Mouse (Mus musculus) midbrain, embryonic 12.5 days (tissue): ENCODE results near the gene Gm20517. TPM values are rescaled to one million over a fixed set of nuclear protein-coding genes. Genes with fewer than 3 reads are reported as not detected.

Experiments used
- ATAC-seq: fragments of 200-750 bp; cut with Nextera tagmentation; 2 replicates; pipeline ENCODE4 v1.8.0; 2017; ENCODE audit warnings: low read depth, moderate TSS enrichment, moderate library complexity; ENCODE audit not compliant: low FRiP score
- H3K27ac ChIP-seq: fragments of 300-500 bp; sonication (generic); replicated peaks from 2 replicates; pipeline ENCODE4 v1.5.1; 2016; ENCODE audit warnings: mild to moderate bottlenecking
- H3K27me3 ChIP-seq: fragments of 300-500 bp; sonication (generic); 2 replicates; pipeline ENCODE4 v1.6.1; 2016; ENCODE audit warnings: mild to moderate bottlenecking
- H3K36me3 ChIP-seq: fragments of 300-500 bp; sonication (generic); 2 replicates; pipeline ENCODE4 v1.6.1; 2016
- H3K4me1 ChIP-seq: fragments of 300-500 bp; sonication (generic); 2 replicates; pipeline ENCODE4 v1.6.1; 2016
- H3K4me2 ChIP-seq: fragments of 300-500 bp; sonication (generic); replicated peaks from 2 replicates; pipeline ENCODE4 v1.6.1; 2016; ENCODE audit warnings: mild to moderate bottlenecking, moderate library complexity
- H3K4me3 ChIP-seq: fragments of 300-500 bp; sonication (generic); 2 replicates; pipeline ENCODE4 v1.5.1; 2016; ENCODE audit warnings: mild to moderate bottlenecking
- H3K9ac ChIP-seq: fragments of 300-500 bp; sonication (generic); replicated peaks from 2 replicates; pipeline ENCODE4 v1.6.1; 2016; ENCODE audit warnings: mild to moderate bottlenecking, moderate library complexity
- H3K9me3 ChIP-seq: fragments of 300-500 bp; sonication (generic); 2 replicates; pipeline ENCODE4 v1.6.1; 2016; ENCODE audit warnings: mild to moderate bottlenecking
- WGBS: fragments of 180-500 bp; shearing (Covaris S2); methylation state at CpG from one replicate; pipeline ENCODE4 v1.1.7; 2016; 5-methylcytosine and 5-hydroxymethylcytosine counted together
- polyA plus RNA-seq: library from polyadenylated mRNA; unstranded; fragments of >200 nt; fragmentation: Nextera tagmentation; extraction: Ambion mirVana; gene quantifications from 2 replicates; pipeline ENCODE4 v1.2.1, GENCODE M21; 2016

The Gm20517 gene
- polyA plus RNA-seq, 1 experiment from 2014 or later, result 2.2 TPM

DNA sequence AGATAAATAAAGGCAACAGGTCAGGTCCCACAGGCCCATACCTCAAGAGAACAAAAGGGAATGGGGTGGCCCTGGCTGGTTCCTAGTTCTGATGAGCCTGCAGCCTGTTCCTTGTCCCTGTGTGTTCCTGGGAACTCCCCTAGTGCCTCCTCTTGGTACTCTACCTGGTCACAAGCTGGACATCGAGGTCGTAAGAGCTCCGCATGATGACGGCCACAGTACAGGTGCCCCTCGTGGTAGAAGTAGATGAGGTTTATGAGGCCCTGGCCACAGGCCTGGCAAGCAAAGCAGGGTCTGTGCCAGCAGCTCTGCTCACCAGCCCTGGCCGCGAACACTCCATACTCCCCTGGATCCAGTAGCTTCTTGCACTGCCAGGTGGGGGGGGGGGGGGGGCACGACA, 78.5 kb downstream of the Gm20517 start:
- peak overlapping the region; percentile 96 for H3K4me2 ChIP-seq
- H3K27ac ChIP-seq, result no peak overlapping the region
- H3K9ac ChIP-seq, result 0 out of 2 replicates have a peak overlapping the region, but pooled peaks have one; percentile 91
- ATAC-seq, result no peak
- peak overlapping the region; percentile 83; the same call in 1 of the 2 replicates for H3K4me3 ChIP-seq
- 0 out of 2 replicates have a peak, but pooled peaks cover 2% of the 10 kb centered on the region for H3K36me3 ChIP-seq
- H3K9me3 ChIP-seq, result no peaks in the 10 kb centered on the region
- H3K27me3 ChIP-seq, result peaks cover 22% of the 10 kb centered on the region
- 86% methylated on average over 8 of the region's 8 CpGs for WGBS
- peaks cover 38% of the 10 kb centered on the region for H3K4me1 ChIP-seq

GRCm38 (mm10) chr17:47691650-47692049, 80.3 kb downstream of the Gm20517 start:
- H3K27ac ChIP-seq, result no peak overlapping the region
- WGBS, result 91% methylated on average over 3 of the region's 3 CpGs
- H3K4me3 ChIP-seq, result no peak overlapping the region
- H3K9ac ChIP-seq, result no peak overlapping the region
- H3K4me2 ChIP-seq, result no peak overlapping the region
- H3K4me1 ChIP-seq, result peaks cover 41% of the 10 kb centered on the region
- H3K9me3 ChIP-seq, result no peaks in the 10 kb centered on the region
- no peaks in the 10 kb centered on the region for H3K36me3 ChIP-seq
- ATAC-seq, result no peak
- H3K27me3 ChIP-seq, result peaks cover 22% of the 10 kb centered on the region

DNA sequence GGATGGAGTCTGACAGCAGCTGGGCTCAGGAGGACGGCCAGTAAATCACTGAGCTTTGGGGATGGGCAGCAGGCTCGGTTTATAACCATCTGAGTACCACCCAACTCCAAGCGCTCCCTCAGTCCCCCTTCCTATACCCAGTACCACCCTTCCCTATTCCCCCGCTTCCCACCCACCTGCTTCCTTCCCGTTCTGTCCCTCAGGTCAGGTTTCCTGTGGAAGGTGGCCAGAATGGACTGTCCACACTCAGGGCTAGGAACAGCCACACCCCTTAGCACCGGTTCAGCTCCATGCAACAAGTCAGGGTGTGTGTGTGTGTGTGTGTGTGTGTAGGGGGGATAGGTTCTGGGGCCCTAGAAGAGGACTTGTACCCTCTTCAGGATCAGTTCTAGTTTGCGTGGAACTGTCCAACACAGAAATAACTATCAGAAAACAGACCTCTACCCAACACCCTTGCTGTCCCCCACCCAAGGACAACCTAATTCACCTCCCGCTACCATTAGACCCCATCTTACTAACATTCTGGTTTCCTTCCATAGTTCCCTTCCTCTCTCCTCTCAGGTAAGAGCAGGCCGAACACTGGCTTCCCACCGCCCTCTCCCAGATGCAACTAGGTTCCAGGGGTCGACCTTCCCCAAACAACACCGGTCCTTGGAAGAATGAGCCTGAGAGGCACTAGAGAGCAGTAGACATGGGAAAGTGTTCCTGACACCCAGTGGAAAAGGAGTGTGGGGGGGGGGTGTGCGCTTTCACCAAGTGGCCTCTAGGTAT, 82.5 kb downstream of the Gm20517 start:
- Histone ChIP-seq H3K9me3 (no peaks in the 10 kb centered on the region), H3K27ac (no peak overlapping the region), H3K4me3 (peak overlapping the region; percentile 73), H3K27me3 (peaks cover 22% of the 10 kb centered on the region), H3K4me2 (peak overlapping the region; percentile 78), H3K9ac (peak overlapping the region; percentile 86), H3K36me3 (0 out of 2 replicates have a peak, but pooled peaks cover 8% of the 10 kb centered on the region), H3K4me1 (peaks cover 27% of the 10 kb centered on the region)
- 32% methylated on average over 13 of the region's 13 CpGs for WGBS
- ATAC-seq, result no peak; the same call in 1 of the 2 replicates

GRCm38 (mm10) chr17:47694442-47694502, 82.9 kb downstream of the Gm20517 start, which contains the start of gene Gm21981:
TSS of gene Gm21981 (minus strand) at chr17:47694455.
- H3K27ac ChIP-seq, result peak within 1 kb of the TSS; percentile 75
- no peak for ATAC-seq
- no peaks in the 10 kb centered on the region for H3K9me3 ChIP-seq
- peak within 1 kb of the TSS; percentile 86 for H3K9ac ChIP-seq
- peaks cover 22% of the 10 kb centered on the region for H3K27me3 ChIP-seq
- 0 out of 2 replicates have a peak, but pooled peaks cover 10% of the 10 kb centered on the region for H3K36me3 ChIP-seq
- H3K4me1 ChIP-seq, result peaks cover 23% of the 10 kb centered on the region
- peak within 1 kb of the TSS; percentile 78 for H3K4me2 ChIP-seq
- 0% methylated on average over 3 of the region's 3 CpGs for WGBS
- peak within 1 kb of the TSS; percentile 73 for H3K4me3 ChIP-seq

GRCm38 (mm10) chr17:47694503-47695336, 83.3 kb downstream of the Gm20517 start, which contains the start of gene Prickle4:
TSS of gene Prickle4 (minus strand) at chr17:47694736.
- Histone ChIP-seq H3K36me3 (0 out of 2 replicates have a peak, but pooled peaks cover 11% of the 10 kb centered on the region), H3K9me3 (no peaks in the 10 kb centered on the region), H3K27ac (peak within 1 kb of the TSS; percentile 75), H3K4me2 (peak within 1 kb of the TSS; percentile 78), H3K9ac (peak within 1 kb of the TSS; percentile 86), H3K4me1 (peaks cover 19% of the 10 kb centered on the region), H3K27me3 (peaks cover 21% of the 10 kb centered on the region), H3K4me3 (peak within 1 kb of the TSS; percentile 73)
- WGBS, result under 1% methylated on average over 80 of the region's 82 CpGs
- peak; percentile 94 for ATAC-seq

DNA sequence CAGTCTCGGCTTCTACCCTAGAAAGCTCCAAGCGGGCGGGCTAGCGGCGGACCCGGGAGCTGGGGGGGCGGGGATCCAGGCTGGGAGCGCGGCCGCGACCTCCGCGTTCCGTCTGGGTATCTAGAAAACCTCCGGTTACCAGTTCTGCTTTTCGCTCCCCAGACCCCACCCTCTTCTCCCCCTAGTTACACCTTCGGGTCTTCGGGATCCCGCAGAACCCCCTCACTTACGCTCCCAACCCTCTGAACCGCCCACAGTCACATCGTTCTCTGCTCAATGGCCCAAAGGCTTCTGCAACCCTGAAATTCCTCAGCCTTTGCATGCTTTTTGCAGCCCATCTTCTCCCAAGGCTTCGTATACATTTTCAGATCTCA, 83.9 kb downstream of the Gm20517 start:
- Histone ChIP-seq H3K4me3 (peak overlapping the region; percentile 73), H3K36me3 (0 out of 2 replicates have a peak, but pooled peaks cover 14% of the 10 kb centered on the region), H3K4me1 (peaks cover 15% of the 10 kb centered on the region), H3K9ac (peak overlapping the region; percentile 86), H3K4me2 (peak overlapping the region; percentile 78), H3K27me3 (peaks cover 16% of the 10 kb centered on the region), H3K9me3 (no peaks in the 10 kb centered on the region), H3K27ac (peak overlapping the region; percentile 75)
- under 1% methylated on average over 23 of the region's 23 CpGs for WGBS
- peak; percentile 17; the same call in 1 of the 2 replicates for ATAC-seq

DNA sequence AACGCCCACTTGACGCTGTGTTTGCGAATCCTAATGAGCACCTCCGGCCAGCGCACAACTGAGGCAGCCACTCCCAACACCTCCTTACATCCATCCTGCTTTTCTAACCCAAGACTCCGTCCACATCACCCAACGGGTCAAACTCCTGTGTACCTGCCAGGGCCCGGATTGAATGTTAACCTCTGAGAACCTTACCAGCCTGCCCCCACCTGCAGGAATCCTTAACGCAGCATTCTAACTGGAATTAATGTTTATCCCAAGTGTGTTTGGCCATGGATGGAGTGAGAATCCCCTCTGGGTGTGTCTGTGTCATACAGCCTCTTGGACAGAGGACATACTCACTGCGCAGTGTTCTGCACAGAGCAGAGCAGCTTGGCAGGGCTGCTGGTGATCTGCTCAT, 86.8 kb downstream of the Gm20517 start:
- Histone ChIP-seq H3K4me2 (no peak overlapping the region), H3K27me3 (peaks cover 18% of the 10 kb centered on the region), H3K9ac (no peak overlapping the region), H3K36me3 (peaks cover 39% of the 10 kb centered on the region), H3K9me3 (no peaks in the 10 kb centered on the region), H3K4me3 (no peak overlapping the region), H3K27ac (no peak overlapping the region), H3K4me1 (peaks cover 15% of the 10 kb centered on the region)
- no peak for ATAC-seq
- 83% methylated on average over 10 of the region's 10 CpGs for WGBS

- Histone ChIP-seq H3K4me1 (peaks cover 14% of the 10 kb centered on the region), H3K9ac (no peak overlapping the region), H3K9me3 (no peaks in the 10 kb centered on the region), H3K36me3 (peaks cover 46% of the 10 kb centered on the region), H3K27me3 (peaks cover 18% of the 10 kb centered on the region), H3K4me3 (no peak overlapping the region), H3K27ac (no peak overlapping the region), H3K4me2 (no peak overlapping the region)
- ATAC-seq, result no peak
- WGBS, result 72% methylated on average over 2 of the region's 2 CpGs
These were observed 87.7 kb downstream of the Gm20517 start for GRCm38 (mm10) chr17:47699055-47699454.

GRCm38 (mm10) chr17:47701793-47702192, 90.4 kb downstream of the Gm20517 start:
- H3K4me3 ChIP-seq, result no peak overlapping the region
- no peaks in the 10 kb centered on the region for H3K9me3 ChIP-seq
- H3K36me3 ChIP-seq, result peaks cover 51% of the 10 kb centered on the region
- 0 out of 2 replicates have a peak, but pooled peaks cover 3% of the 10 kb centered on the region for H3K4me1 ChIP-seq
- H3K27me3 ChIP-seq, result peaks cover 18% of the 10 kb centered on the region
- no peak for ATAC-seq
- no peak overlapping the region for H3K27ac ChIP-seq
- H3K9ac ChIP-seq, result no peak overlapping the region
- H3K4me2 ChIP-seq, result no peak overlapping the region
- WGBS, result 81% methylated on average over 9 of the region's 9 CpGs

DNA sequence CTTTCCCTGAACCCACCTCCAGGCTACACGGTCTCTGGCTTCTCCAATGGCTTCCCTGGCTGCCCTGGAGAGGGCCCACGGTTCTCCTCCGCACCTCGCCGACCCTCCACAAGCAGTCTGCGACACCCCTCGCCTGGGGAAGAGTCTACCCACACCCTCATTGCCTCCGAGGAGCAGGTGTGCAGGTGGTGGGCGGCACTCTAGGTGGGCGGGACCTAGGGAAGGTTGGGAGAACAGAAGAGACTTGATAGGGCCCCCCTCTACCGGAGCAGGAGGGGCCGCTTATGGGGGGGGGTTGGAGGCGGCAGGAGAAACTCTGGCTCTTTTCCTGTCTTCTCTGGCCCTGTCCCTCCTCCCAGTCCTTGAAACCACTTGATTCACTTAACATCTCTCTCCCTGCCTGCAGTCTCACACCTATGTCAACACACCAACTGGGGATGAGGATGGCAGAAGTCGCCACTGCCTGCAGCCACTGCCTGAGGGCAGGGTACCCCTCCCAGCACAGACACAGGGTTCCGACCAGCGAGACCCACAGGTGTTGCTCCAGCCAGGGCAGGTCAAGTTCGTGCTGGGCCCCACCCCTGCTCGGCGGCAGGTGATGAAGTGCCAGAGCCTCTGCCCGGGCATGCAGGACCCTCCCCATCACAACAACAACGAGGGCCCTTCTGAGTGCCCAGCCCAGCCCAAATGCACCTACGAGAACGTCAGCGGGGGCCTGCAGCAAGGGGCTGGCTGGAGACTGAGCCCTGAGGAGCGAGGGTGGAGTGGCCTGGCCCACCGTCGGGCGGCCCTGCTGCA, 91.4 kb downstream of the Gm20517 start:
- H3K27me3 ChIP-seq, result peaks cover 18% of the 10 kb centered on the region
- peak; percentile 30; the same call in 1 of the 2 replicates for ATAC-seq
- H3K36me3 ChIP-seq, result peaks cover 49% of the 10 kb centered on the region
- no peaks in the 10 kb centered on the region for H3K9me3 ChIP-seq
- H3K27ac ChIP-seq, result no peak overlapping the region
- no peak overlapping the region for H3K4me2 ChIP-seq
- WGBS, result 53% methylated on average over 28 of the region's 28 CpGs
- H3K4me3 ChIP-seq, result no peak overlapping the region
- 0 out of 2 replicates have a peak, but pooled peaks cover 3% of the 10 kb centered on the region for H3K4me1 ChIP-seq
- no peak overlapping the region for H3K9ac ChIP-seq

DNA sequence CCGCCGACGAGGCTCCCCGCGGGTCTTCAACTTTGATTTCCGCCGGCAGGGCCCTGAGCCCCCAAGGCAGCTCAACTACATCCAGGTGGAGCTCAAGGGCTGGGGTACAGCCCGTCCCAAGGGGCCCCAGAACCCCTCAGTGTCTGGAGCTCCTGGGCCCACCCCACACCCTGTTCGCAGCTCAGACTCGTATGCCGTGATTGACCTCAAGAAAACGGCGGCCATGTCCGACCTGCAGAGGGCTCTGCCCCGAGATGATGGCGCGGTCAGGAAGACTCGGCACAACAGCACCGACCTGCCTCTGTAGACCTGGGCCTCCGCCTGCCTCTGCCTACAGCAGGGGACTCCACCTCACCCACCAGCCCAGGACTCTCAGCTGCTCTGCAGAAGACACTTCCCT, 92.2 kb downstream of the Gm20517 start:
- Histone ChIP-seq H3K27me3 (peaks cover 18% of the 10 kb centered on the region), H3K4me1 (0 out of 2 replicates have a peak, but pooled peaks cover 3% of the 10 kb centered on the region), H3K9ac (0 out of 2 replicates have a peak overlapping the region, but pooled peaks have one; percentile 12), H3K36me3 (peaks cover 44% of the 10 kb centered on the region), H3K4me3 (no peak overlapping the region), H3K9me3 (no peaks in the 10 kb centered on the region), H3K4me2 (no peak overlapping the region), H3K27ac (no peak overlapping the region)
- 29% methylated on average over 20 of the region's 20 CpGs for WGBS
- ATAC-seq, result no peak
